In genomic region chr4:4782882-4783685, GRCm38 (mm10) we compare ENCODE assay signal across 21 mouse cellular contexts. TPM values are rescaled to one million over a fixed set of nuclear protein-coding genes. Genes with fewer than 3 reads are reported as not detected.
DNase-seq lines count a peak whose midpoint lies in the region; ATAC-seq and TF ChIP-seq lines count a peak whose summit lies in the region.
"Had no signal": no experiment of that assay in that cellular context is flagged by ENCODE, and none has a peak within 500 bp of the region (broad histone marks: within the 10 kb centered on the region; RNA-seq: fewer than 3 reads in every experiment).

No protein-coding gene starts in this region.

- no peaks in the 10 kb centered on the region for H3K36me3 ChIP-seq in testis, adult 2 months (ENCODE audit: control insufficient read depth, insufficient read depth, low read length)
- H3K36me3 ChIP-seq in liver, embryonic 15.5 days (replicated peaks) = peaks cover 14% of the 10 kb centered on the region; the same call in 1 of the 2 replicates
- H3K36me3 ChIP-seq in kidney, embryonic 14.5 days (ENCODE audit: control insufficient read depth, insufficient read depth, low read length) = peaks cover 3% of the 10 kb centered on the region; the same call in 1 of the 2 replicates

- ATAC-seq in erythroid progenitor cell, adult 5-6 weeks (replicated peaks; ENCODE audit: low FRiP score, poor library complexity, severe bottlenecking) = peak; percentile 99
- peak; percentile 100 for ATAC-seq in liver, embryonic 15.5 days (ENCODE audit: insufficient read depth)
- ATAC-seq in kidney, embryonic 14.5 days (ENCODE audit: low FRiP score, low TSS enrichment) = no peak
- ATAC-seq: forebrain, embryonic 13.5 days; hindbrain, postnatal 0 days; midbrain, embryonic 15.5 days had no signal

- H3K27me3 ChIP-seq in testis, adult 2 months (ENCODE audit: control insufficient read depth, insufficient read depth, low read length) = no peaks in the 10 kb centered on the region
- H3K27me3 ChIP-seq in liver, embryonic 15.5 days = no peaks in the 10 kb centered on the region
- H3K27me3 ChIP-seq in kidney, embryonic 14.5 days (ENCODE audit: control insufficient read depth, insufficient read depth, low read length) = no peaks in the 10 kb centered on the region
- H3K27me3 ChIP-seq: embryonic facial prominence, embryonic 15.5 days; forebrain, embryonic 13.5 days; midbrain, embryonic 15.5 days had no signal

- DNase-seq in testis, postnatal 14 days (ENCODE audit: low spot score) = no peak
- DNase-seq in right cerebral cortex, postnatal 25 days = no peak
- DNase-seq in Muller cell, postnatal 12 days (ENCODE audit: inconsistent ontology term) = no peak
- DNase-seq: adrenal gland, adult 8-10 months; cerebellum, adult 9-11 months; embryo, embryonic 11 days; gastrocnemius, postnatal 25 days; kidney, adult 8-10 months; kidney, postnatal 25 days; left cerebral cortex, postnatal 4 days; lung, postnatal 10 days; thymus, postnatal 25 days had no signal

- no peak overlapping the region; the same call in 1 of the 2 replicates for H3K9ac ChIP-seq in liver, embryonic 15.5 days
- H3K9ac ChIP-seq in kidney, embryonic 14.5 days (ENCODE audit: low read depth, low read length) = no peak overlapping the region
- H3K9ac ChIP-seq: embryonic facial prominence, embryonic 15.5 days; forebrain, embryonic 13.5 days; midbrain, embryonic 15.5 days had no signal

- H3K9me3 ChIP-seq in liver, embryonic 15.5 days (replicated peaks) = 0 out of 2 replicates have a peak, but pooled peaks cover 5% of the 10 kb centered on the region
- H3K9me3 ChIP-seq in kidney, embryonic 14.5 days (ENCODE audit: control insufficient read depth, low read length) = peaks cover 6% of the 10 kb centered on the region; the same call in 1 of the 2 replicates
- H3K9me3 ChIP-seq: embryonic facial prominence, embryonic 15.5 days; midbrain, embryonic 15.5 days had no signal

- H3K4me3 ChIP-seq in testis, adult 2 months (ENCODE audit: control insufficient read depth, low read depth, low read length) = peak overlapping the region; percentile 4; the same call in 1 of the 2 replicates
- H3K4me3 ChIP-seq in liver, embryonic 15.5 days (replicated peaks) = peak overlapping the region; percentile 11
- no peak overlapping the region for H3K4me3 ChIP-seq in kidney, embryonic 14.5 days (ENCODE audit: low read length)
- H3K4me3 ChIP-seq: embryonic facial prominence, embryonic 15.5 days; forebrain, embryonic 13.5 days; hindbrain, embryonic 10.5 days; midbrain, embryonic 15.5 days had no signal

- H3K27ac ChIP-seq in testis, adult 2 months (ENCODE audit: control insufficient read depth, insufficient read depth, low read depth, low read length) = no peak overlapping the region
- H3K27ac ChIP-seq in liver, embryonic 15.5 days (replicated peaks) = peak overlapping the region; percentile 81
- H3K27ac ChIP-seq in kidney, embryonic 14.5 days (ENCODE audit: low read depth, low read length) = no peak overlapping the region
- H3K27ac ChIP-seq: embryonic facial prominence, embryonic 15.5 days; forebrain, embryonic 13.5 days; hindbrain, embryonic 10.5 days; hindbrain, postnatal 0 days; midbrain, embryonic 15.5 days had no signal

- peak overlapping the region; percentile 59 for H3K4me2 ChIP-seq in liver, embryonic 15.5 days
- H3K4me2 ChIP-seq in kidney, embryonic 14.5 days (replicated peaks; ENCODE audit: low read depth, low read length) = no peak overlapping the region
- H3K4me2 ChIP-seq: embryonic facial prominence, embryonic 15.5 days; forebrain, embryonic 13.5 days; midbrain, embryonic 15.5 days had no signal

- WGBS in liver, embryonic 15.5 days (ENCODE audit: insufficient replicate concordance) = 59% methylated on average over 4 of the region's 4 CpGs
- 98% methylated on average over 4 of the region's 4 CpGs for WGBS in kidney, embryonic 14.5 days

- TF ChIP-seq CTCF in testis, adult 2 months (IDR thresholded peaks at IDR 0.05; ENCODE audit: control insufficient read depth, insufficient read depth, insufficient replicate concordance, low read depth, low read length) = no peak

- TF ChIP-seq POLR2A in testis, adult 2 months (IDR thresholded peaks at IDR 0.05; ENCODE audit: control insufficient read depth, low read depth, low read length) = no peak

- H3K4me1 ChIP-seq in testis, adult 2 months (ENCODE audit: control insufficient read depth, insufficient read depth, low read length) = no peaks in the 10 kb centered on the region
- H3K4me1 ChIP-seq in liver, embryonic 15.5 days (replicated peaks) = peaks cover 29% of the 10 kb centered on the region
- no peaks in the 10 kb centered on the region for H3K4me1 ChIP-seq in kidney, embryonic 14.5 days (ENCODE audit: control insufficient read depth, insufficient read depth, low read length)
- H3K4me1 ChIP-seq: embryonic facial prominence, embryonic 15.5 days; forebrain, embryonic 13.5 days; hindbrain, embryonic 10.5 days; midbrain, embryonic 15.5 days had no signal

RNA-seq across cellular contexts. Expression of gene Impad1, which starts 10.1 kb away (rescaled TPM):
- 9.0 and 11.8 TPM in 2 replicates for polyA plus RNA-seq in testis, adult 2 months (2012; rRNA removed)
- 16.6 and 21.8 TPM in 2 replicates for total RNA-seq in erythroid progenitor cell, adult 5-6 weeks (2015; ENCODE audit: low replicate concordance)
- 12.3 and 21.6 TPM in 2 replicates for total RNA-seq in erythroid progenitor cell, adult 5-6 weeks (2017; ENCODE audit: low replicate concordance)
- polyA plus RNA-seq in liver, embryonic 15.5 days (2015; fragmentation: Nextera tagmentation; extraction: Ambion mirVana) = 6.4 and 6.7 TPM in 2 replicates
- polyA plus RNA-seq in kidney, embryonic 14.5 days (2014; fragmentation: Nextera tagmentation; extraction: Ambion mirVana) = 53.5 and 53.8 TPM in 2 replicates
